Mouse (Mus musculus) megakaryocyte, embryonic 14.5 days (primary cell): ENCODE results near the gene Cxcl12. TPM values are rescaled to one million over a fixed set of nuclear protein-coding genes. Genes with fewer than 3 reads are reported as not detected.
A peak's percentile ranks its signal among the peaks of the same experiment; 100 is the strongest.

Source experiments
- H3K27me3 ChIP-seq: replicated peaks from 2 replicates; pipeline ENCODE3; 2012; ENCODE audit warnings: inconsistent platforms
- H3K36me3 ChIP-seq: replicated peaks from 2 replicates; pipeline ENCODE3; 2012; ENCODE audit warnings: low read length, inconsistent platforms, mixed read lengths
- H3K4me1 ChIP-seq: 2 replicates; pipeline ENCODE4 v1.6.1; 2012; ENCODE audit warnings: inconsistent platforms
- H3K4me3 ChIP-seq: replicated peaks from 2 replicates; pipeline ENCODE3; 2012; ENCODE audit warnings: moderate library complexity, mild to moderate bottlenecking, inconsistent platforms
- H3K9me3 ChIP-seq: 2 replicates; pipeline ENCODE4 v1.6.1; 2012; ENCODE audit warnings: inconsistent platforms
- FLI1 ChIP-seq: IDR thresholded peaks from 2 replicates; pipeline ENCODE4 v1.6.1; 2012; ENCODE audit warnings: low read length, inconsistent platforms, mixed read lengths
- GATA1 ChIP-seq: IDR thresholded peaks from 3 replicates; pipeline ENCODE4 v1.6.1; 2012; ENCODE audit warnings: mixed read lengths, low read length, inconsistent platforms, borderline replicate concordance
- polyA plus RNA-seq: library from polyadenylated mRNA; stranded (reverse); fragments of >175 nt; gene quantifications from 2 replicates; pipeline ENCODE4 v1.2.3, GENCODE M21; 2012; ENCODE audit warnings: low replicate concordance; ENCODE audit not compliant: insufficient read depth

The Cxcl12 gene
- polyA plus RNA-seq, 1 experiment, result not detected

- TF ChIP-seq GATA1 (no peak), FLI1 (no peak)
- no peaks in the 10 kb centered on the region for H3K9me3 ChIP-seq
Measured at GRCm38 (mm10) chr6:117153046-117153445, 15.3 kb upstream of the Cxcl12 start.

DNA sequence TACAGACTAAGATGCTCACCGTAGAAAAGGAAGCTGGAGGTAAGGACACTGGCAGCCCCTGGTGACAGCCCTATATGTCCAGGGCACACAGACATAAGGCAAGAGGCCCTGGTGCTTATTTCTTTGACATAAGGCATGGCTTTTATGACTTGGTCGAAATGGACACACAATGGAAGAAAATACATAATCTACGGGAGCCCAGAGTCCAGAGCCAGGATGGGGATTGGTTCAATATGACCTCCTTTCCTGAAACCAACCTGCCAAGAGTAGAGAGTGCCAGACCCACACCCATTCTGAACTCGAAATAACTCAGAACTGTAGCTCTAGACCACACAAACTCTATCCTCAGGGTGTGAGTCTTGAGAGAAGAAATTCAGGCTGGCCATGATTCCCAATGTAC lies 11.5 kb upstream of the Cxcl12 start:
- Histone ChIP-seq H3K36me3 (no peaks in the 10 kb centered on the region), H3K9me3 (no peaks in the 10 kb centered on the region), H3K4me1 (no peaks in the 10 kb centered on the region), H3K4me3 (no peak overlapping the region), H3K27me3 (peaks cover under 1% of the 10 kb centered on the region)
- TF ChIP-seq GATA1, result no peak
- no peak for TF ChIP-seq FLI1

More at GRCm38 (mm10) chr6:117153046-117153445, 15.3 kb upstream of the Cxcl12 start:
- Histone ChIP-seq H3K4me3 (no peak overlapping the region), H3K4me1 (no peaks in the 10 kb centered on the region), H3K27me3 (no peaks in the 10 kb centered on the region), H3K36me3 (no peaks in the 10 kb centered on the region)

GRCm38 (mm10) chr6:117159710-117160690 lies 8.3 kb upstream of the Cxcl12 start:
- Histone ChIP-seq H3K4me1 (no peaks in the 10 kb centered on the region), H3K36me3 (no peaks in the 10 kb centered on the region), H3K27me3 (peaks cover 10% of the 10 kb centered on the region), H3K9me3 (no peaks in the 10 kb centered on the region), H3K4me3 (no peak overlapping the region)
- TF ChIP-seq FLI1 (no peak), GATA1 (no peak)

DNA sequence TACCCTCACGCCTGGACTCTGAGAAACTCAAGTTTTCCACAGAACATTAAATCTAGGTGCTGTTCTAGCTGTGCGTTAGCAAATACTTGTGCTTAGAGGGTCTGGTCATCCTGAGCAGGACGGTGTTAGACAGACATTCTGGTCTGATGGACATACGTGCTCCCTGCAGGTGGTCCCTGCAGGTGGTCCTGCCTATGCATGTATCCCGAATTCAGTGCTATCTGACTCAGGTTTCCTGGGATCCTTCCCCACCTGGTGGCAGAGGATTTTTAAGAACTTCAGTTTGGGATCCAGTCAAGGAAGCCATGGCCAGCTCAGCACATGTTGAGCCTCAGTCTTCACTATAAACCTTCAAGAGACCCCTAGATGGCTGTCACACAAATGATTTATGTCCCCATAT lies 4.8 kb upstream of the Cxcl12 start:
- peaks cover 38% of the 10 kb centered on the region for H3K27me3 ChIP-seq

GRCm38 (mm10) chr6:117166581-117167425 lies 1.5 kb upstream of the Cxcl12 start:
- Histone ChIP-seq H3K9me3 (no peaks in the 10 kb centered on the region), H3K36me3 (no peaks in the 10 kb centered on the region), H3K4me3 (no peak overlapping the region), H3K4me1 (peaks cover 20% of the 10 kb centered on the region), H3K27me3 (peaks cover 69% of the 10 kb centered on the region)
- TF ChIP-seq FLI1, result no peak
- no peak for TF ChIP-seq GATA1

More for the DNA sequence above, 4.8 kb upstream of the Cxcl12 start:
- Histone ChIP-seq H3K4me1 (peaks cover 8% of the 10 kb centered on the region), H3K36me3 (no peaks in the 10 kb centered on the region), H3K4me3 (no peak overlapping the region), H3K9me3 (no peaks in the 10 kb centered on the region)
- no peak for TF ChIP-seq GATA1
- no peak for TF ChIP-seq FLI1

DNA sequence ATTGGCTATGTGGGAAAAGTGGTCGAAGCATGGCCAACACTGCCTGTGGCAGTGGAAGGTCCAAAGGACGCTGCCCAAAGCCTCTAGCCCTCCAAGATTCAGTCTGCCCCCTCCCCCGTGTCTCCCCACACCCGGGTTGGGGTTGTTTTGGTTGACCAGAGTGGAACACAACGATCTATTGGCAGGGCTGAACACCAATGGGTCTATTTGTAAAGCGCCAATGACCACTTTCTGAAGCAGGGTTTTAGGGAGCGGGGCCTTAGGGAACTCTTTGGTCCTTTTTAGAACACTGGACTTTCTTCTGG lies 957 bp upstream of the Cxcl12 start:
- no peaks in the 10 kb centered on the region for H3K36me3 ChIP-seq
- TF ChIP-seq FLI1 (no peak), GATA1 (no peak)
- peaks cover 70% of the 10 kb centered on the region for H3K27me3 ChIP-seq
- H3K4me1 ChIP-seq, result peaks cover 20% of the 10 kb centered on the region
- no peak overlapping the region for H3K4me3 ChIP-seq
- H3K9me3 ChIP-seq, result no peaks in the 10 kb centered on the region

DNA sequence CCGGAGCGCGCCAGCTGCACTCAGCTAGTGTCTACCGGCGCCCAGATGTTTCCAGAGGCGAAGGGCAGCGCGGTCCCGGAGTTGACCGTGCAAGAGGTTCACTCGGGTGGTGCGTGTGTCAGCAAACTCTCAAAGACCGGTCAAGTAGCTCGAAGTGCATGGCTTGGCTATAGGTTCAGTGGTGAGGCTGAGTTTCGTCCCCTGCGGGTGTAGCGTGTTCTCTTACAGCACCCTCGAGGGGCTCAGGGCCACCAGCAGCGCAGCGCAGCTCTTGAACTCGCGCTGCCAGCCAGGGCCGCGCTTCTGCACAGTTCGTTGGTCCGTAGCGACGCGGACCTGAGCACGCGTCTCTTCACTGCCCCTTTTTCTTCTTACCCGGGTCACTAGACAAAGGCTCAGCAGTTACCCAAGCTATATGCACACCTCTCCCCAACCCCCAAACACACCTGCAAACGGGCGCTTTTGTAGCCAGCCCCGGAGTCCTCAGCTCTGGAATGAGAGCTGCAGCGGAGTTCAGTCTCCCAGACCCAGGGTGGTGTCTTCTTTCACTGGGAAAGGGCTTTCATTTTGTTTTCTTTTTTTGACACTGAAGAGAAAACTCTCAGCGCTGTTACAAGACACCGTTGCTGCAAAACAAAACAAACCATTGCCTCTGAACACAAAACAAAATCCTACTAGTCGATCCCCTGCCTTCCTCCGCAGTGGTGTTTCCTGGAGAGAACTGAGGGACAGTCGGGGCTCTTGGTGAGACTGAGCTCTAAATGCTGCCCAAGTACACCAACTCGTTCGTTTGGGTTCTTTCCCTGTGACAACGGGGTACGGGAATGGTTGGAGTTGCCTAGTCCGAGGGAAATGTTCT lies 945 bp downstream of the Cxcl12 start:
- TF ChIP-seq GATA1 (no peak), FLI1 (no peak)
- no peaks in the 10 kb centered on the region for H3K36me3 ChIP-seq
- no peaks in the 10 kb centered on the region for H3K9me3 ChIP-seq
- peaks cover 74% of the 10 kb centered on the region for H3K27me3 ChIP-seq
- H3K4me1 ChIP-seq, result peaks cover 20% of the 10 kb centered on the region
- H3K4me3 ChIP-seq, result peak overlapping the region; percentile 92

GRCm38 (mm10) chr6:117169910-117170747 lies 1.8 kb downstream of the Cxcl12 start:
- Histone ChIP-seq H3K36me3 (no peaks in the 10 kb centered on the region), H3K4me3 (no peak overlapping the region), H3K27me3 (peaks cover 74% of the 10 kb centered on the region), H3K9me3 (no peaks in the 10 kb centered on the region), H3K4me1 (peaks cover 20% of the 10 kb centered on the region)
- no peak for TF ChIP-seq FLI1
- no peak for TF ChIP-seq GATA1
